Mouse (Mus musculus) forebrain, embryonic 16.5 days (tissue): ENCODE measurements around the gene Fam161b. TPM values are rescaled to one million over a fixed set of nuclear protein-coding genes. Genes with fewer than 3 reads are reported as not detected.
"Not testable (repeated sequence)": the region's sequence is repeated elsewhere in the genome, so short reads cannot be mapped to it uniquely, and the experiment has no call there.

Source experiments
- ATAC-seq: fragments of 200-750 bp; cut with Nextera tagmentation; 2 replicates; pipeline ENCODE4 v1.8.0; 2017; ENCODE audit warnings: mild to moderate bottlenecking, moderate library complexity
- H3K27ac ChIP-seq: fragments of 300-500 bp; sonication (generic); 2 replicates; pipeline ENCODE4 v1.5.1; 2014; ENCODE audit warnings: low read length, control low read depth
- H3K27me3 ChIP-seq: fragments of 300-500 bp; sonication (generic); replicated peaks from 2 replicates; pipeline ENCODE4 v1.6.1; 2014; ENCODE audit warnings: low read length; ENCODE audit not compliant: control insufficient read depth, insufficient read depth
- H3K36me3 ChIP-seq: fragments of 300-500 bp; sonication (generic); 2 replicates; pipeline ENCODE4 v1.6.1; 2014; ENCODE audit not compliant: control insufficient read depth, insufficient read depth
- H3K4me1 ChIP-seq: fragments of 300-500 bp; sonication (generic); replicated peaks from 2 replicates; pipeline ENCODE4 v1.6.1; 2014; ENCODE audit warnings: low read length; ENCODE audit not compliant: control insufficient read depth, insufficient read depth
- H3K4me2 ChIP-seq: fragments of 300-500 bp; sonication (generic); 2 replicates; pipeline ENCODE4 v1.6.1; 2014; ENCODE audit warnings: mild to moderate bottlenecking, low read length, control low read depth
- H3K4me3 ChIP-seq: fragments of 300-500 bp; sonication (generic); replicated peaks from 2 replicates; pipeline ENCODE4 v1.5.1; 2014; ENCODE audit warnings: mild to moderate bottlenecking, low read length, control low read depth
- H3K9ac ChIP-seq: fragments of 300-500 bp; sonication (generic); replicated peaks from 2 replicates; pipeline ENCODE4 v1.6.1; 2014; ENCODE audit warnings: low read depth, low read length, control low read depth
- H3K9me3 ChIP-seq: fragments of 300-500 bp; sonication (generic); 2 replicates; pipeline ENCODE4 v1.6.1; 2016; ENCODE audit warnings: low read length; ENCODE audit not compliant: control insufficient read depth
- WGBS: fragments of 180-500 bp; shearing (Covaris S2); extraction: QIAGEN DNeasy Blood & Tissue Kit; methylation state at CpG from one replicate; pipeline ENCODE4 v1.1.7; 2014; 5-methylcytosine and 5-hydroxymethylcytosine counted together
- polyA plus RNA-seq: library from polyadenylated mRNA; unstranded; fragments of >200 nt; fragmentation: Nextera tagmentation; extraction: Ambion mirVana; gene quantifications from 2 replicates; pipeline ENCODE4 v1.2.1, GENCODE M21; 2015

Fam161b gene
- polyA plus RNA-seq, 1 experiment from 2014 or later, result 15.6 TPM

DNA sequence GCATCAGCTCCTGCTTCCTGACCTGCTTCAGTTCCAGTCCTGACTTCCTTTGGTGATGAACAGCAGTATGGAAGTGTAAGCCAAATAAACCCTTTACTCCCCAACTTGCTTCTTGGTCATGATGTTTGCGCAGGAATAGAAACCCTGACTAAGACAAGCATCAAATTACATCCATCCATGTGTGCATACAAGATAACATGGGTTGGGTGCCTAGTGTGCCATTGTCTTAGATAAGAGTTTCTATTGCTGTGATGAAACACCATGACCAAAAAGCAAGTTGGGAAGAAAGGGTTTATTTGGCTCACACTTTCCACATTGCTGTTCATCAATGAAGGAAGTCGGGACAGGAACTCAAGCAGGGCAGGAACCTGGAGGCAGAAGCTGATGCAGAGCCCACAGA lies 2.9 kb downstream of the Fam161b start:
- H3K27ac ChIP-seq, H3K4me3 ChIP-seq, H3K36me3 ChIP-seq, H3K9me3 ChIP-seq, ATAC-seq, H3K9ac ChIP-seq, H3K4me2 ChIP-seq, H3K27me3 ChIP-seq: not testable (repeated sequence)
- peaks cover 17% of the 10 kb centered on the region for H3K4me1 ChIP-seq
- 87% methylated on average over 2 of the region's 2 CpGs for WGBS

DNA sequence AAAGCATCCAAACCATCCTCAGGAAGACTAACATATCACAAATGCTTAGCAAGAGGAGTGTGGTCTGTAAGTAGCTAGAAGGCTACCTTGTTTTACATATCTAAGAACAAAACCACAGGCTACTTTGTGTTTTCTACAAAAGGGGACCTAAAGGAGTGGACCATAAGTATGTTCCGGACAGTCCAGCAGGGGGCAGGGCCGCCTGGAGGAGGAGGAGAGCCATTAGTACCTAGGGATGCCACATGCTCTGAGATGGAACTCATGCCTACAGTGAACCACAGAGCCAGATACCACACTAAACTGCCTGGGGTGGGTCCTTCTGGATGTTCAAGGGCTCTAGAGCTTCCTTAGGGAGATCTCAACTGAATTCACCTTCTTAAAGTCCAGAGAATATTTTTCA lies 14.4 kb downstream of the Fam161b start:
- ATAC-seq, result no peak
- WGBS, result 36% methylated on average over 2 of the region's 2 CpGs

DNA sequence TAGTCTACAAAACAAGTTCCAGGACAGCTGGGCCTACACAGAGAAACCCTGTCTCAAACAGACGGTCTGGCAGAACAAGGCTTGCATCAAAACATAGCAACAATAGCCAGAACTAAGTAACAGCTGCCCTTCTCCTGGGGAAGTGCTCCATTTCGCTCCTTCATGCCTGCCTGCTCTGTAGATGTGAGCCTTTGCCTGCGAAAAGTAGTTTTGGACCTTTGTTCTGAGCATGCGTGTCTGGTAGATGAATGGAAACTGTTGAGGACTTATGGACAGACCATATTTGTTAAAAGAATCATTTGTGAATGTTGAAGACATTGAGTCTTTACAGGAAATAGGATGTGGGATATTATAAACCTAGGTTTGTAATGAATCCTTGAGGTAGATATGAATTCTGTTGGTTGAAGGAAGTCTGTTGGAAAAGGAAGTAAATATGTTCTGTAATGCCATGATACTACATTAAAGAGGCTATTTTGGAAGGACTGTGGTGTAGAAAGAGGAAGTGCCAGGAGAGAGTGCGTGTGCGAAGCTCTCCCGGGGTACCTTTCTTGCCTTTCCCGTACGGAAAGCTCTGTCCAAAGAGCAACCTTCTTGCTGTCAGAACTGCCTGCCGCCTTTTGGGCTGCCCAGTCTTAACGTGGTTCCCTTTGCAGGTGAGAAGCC lies 24.5 kb downstream of the Fam161b start:
- 91% methylated on average over 11 of the region's 11 CpGs for WGBS
- no peak overlapping the region for H3K4me2 ChIP-seq
- H3K9ac ChIP-seq, result no peak overlapping the region
- H3K9me3 ChIP-seq, result no peaks in the 10 kb centered on the region
- no peak for ATAC-seq
- no peak overlapping the region for H3K4me3 ChIP-seq
- H3K4me1 ChIP-seq, result no peaks in the 10 kb centered on the region
- H3K27me3 ChIP-seq, result no peaks in the 10 kb centered on the region
- peaks cover 36% of the 10 kb centered on the region for H3K36me3 ChIP-seq
- H3K27ac ChIP-seq, result no peak overlapping the region

More for the DNA sequence above, 14.4 kb downstream of the Fam161b start:
- Histone ChIP-seq H3K4me3 (no peak overlapping the region), H3K9ac (no peak overlapping the region), H3K4me2 (no peak overlapping the region), H3K36me3 (peaks cover 29% of the 10 kb centered on the region), H3K4me1 (no peaks in the 10 kb centered on the region), H3K9me3 (no peaks in the 10 kb centered on the region), H3K27me3 (no peaks in the 10 kb centered on the region), H3K27ac (no peak overlapping the region)

DNA sequence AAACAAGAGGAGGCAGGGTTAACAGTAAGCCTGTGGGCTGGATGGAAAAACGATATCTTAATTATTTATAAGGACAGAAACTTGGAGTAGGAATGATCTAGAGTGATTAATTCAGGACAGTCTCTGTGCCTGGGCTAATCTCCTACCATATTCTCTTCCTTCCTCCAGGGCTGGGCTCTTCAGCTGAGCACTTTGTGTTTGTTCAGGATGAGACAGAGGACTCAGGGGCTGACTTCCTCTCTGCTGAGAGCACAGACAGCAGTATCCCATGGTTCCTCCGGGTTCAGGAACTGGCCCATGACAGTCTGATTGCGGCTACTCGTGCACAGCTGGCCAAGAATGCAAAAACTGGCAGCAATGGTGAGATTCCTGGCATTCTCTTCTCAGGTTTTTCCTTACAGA lies 34.5 kb downstream of the Fam161b start:
- Histone ChIP-seq H3K27me3 (no peaks in the 10 kb centered on the region), H3K36me3 (peaks cover 28% of the 10 kb centered on the region), H3K4me3 (no peak overlapping the region), H3K9me3 (no peaks in the 10 kb centered on the region), H3K4me2 (no peak overlapping the region), H3K9ac (no peak overlapping the region), H3K4me1 (no peaks in the 10 kb centered on the region), H3K27ac (no peak overlapping the region)
- no peak for ATAC-seq
- 89% methylated on average over 4 of the region's 4 CpGs for WGBS

DNA sequence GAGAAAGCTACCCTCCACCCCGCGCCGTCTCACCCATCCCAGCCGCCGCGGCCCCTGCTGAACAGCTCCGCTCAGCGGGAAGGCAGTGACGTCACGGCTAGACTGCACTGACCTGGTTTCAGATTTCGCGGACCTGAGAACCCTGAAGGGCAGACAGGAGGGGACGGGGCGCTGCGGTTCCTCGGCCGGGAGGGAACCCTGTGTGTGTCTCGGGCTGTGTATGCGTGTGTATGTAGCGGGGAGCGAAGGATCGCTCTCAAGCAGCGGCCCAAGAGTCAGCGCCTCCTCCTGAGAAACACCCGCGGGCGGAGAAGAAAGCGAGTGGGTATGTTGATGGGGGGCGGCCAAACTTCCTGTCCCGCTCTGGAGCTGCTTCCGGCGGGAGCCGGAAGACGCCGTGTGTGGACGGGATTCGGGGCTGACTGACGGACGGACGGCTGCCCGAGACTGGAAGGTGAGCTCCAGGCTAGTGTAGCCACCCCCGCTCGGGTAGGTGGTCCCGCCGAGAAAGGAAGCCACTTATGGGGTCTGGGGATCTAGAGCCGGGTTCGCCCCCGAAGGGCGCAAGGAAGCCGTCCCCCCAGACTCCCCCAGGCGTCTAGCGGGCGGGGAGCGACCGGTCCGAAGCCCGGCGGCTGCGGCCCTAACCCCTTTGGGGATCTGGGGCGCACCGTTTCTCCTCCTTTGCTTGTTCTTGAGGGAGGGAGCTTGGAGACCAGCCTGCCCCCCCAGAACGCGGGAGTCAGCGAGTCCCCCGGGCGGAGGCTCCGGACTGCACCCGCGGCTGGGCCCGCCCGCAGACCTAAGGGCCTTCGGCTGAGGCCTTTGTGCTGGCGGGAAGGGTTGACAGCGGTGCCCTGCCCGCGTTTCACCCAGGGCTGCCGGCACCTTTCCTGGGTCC lies 44.7 kb downstream of the Fam161b start, which contains the start of gene Zfp410:
Gene Zfp410 (plus strand): TSS at position 132 of the 901 bp plus-strand sequence.
- Histone ChIP-seq H3K4me3 (peak within 1 kb of the TSS; percentile 91), H3K9ac (peak within 1 kb of the TSS; percentile 86), H3K27me3 (no peaks in the 10 kb centered on the region), H3K4me2 (peak within 1 kb of the TSS; percentile 63), H3K27ac (peak within 1 kb of the TSS; percentile 95), H3K4me1 (peaks cover 17% of the 10 kb centered on the region), H3K36me3 (no peaks in the 10 kb centered on the region; the same call in 1 of the 2 replicates), H3K9me3 (no peaks in the 10 kb centered on the region)
- peak; percentile 97 for ATAC-seq
- under 1% methylated on average over 77 of the region's 77 CpGs for WGBS

DNA sequence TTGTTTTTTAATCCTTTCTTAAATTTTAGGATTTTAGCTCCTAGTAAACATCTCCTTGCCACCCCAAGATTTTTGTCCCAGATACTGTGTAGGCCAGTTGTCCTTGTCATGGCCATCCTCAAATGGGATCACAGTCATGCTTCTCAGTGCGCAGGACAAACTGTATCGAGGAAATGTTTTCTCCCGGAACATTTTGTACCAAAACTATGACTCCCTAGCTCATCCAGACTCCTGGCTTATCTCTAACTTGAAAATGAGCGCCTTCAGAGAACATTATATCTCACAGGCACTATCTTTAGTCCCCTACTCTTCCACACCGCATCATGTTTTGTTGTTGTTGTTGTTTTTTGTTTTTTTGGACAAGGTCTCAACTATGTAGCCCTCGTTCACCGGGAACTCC lies 45.6 kb downstream of the Fam161b start:
- no peak overlapping the region for H3K27ac ChIP-seq
- peak overlapping the region; percentile 62 for H3K4me2 ChIP-seq
- H3K4me3 ChIP-seq, result peak overlapping the region; percentile 91
- no peaks in the 10 kb centered on the region; the same call in 1 of the 2 replicates for H3K36me3 ChIP-seq
- H3K4me1 ChIP-seq, result peaks cover 17% of the 10 kb centered on the region
- H3K9ac ChIP-seq, result peak overlapping the region; percentile 86
- 43% methylated on average over 7 of the region's 7 CpGs for WGBS
- no peaks in the 10 kb centered on the region for H3K27me3 ChIP-seq
- ATAC-seq, result no peak
- no peaks in the 10 kb centered on the region for H3K9me3 ChIP-seq

DNA sequence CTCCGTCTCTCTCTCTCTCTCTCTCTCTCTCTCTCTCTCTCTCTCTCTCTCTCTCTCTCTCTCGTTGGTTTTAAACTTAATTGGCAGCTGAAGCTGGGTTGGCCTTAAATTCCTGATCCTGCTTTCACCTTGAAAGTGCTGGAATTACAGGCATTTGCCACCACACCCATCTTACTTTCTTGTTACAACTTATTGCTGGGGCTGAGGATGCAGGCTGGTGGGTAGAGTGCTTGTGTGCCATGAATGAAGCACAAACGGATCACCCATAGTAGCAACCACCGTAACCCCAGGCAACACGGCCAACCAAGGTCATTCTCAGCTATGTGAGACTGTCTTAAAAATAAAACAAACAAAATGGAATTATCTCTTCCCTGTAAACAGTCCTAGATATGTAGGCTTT lies 50.3 kb downstream of the Fam161b start:
- peaks cover 5% of the 10 kb centered on the region for H3K4me1 ChIP-seq
- ATAC-seq, result no peak
- no peak overlapping the region for H3K9ac ChIP-seq
- H3K27me3 ChIP-seq, result no peaks in the 10 kb centered on the region
- H3K9me3 ChIP-seq, result no peaks in the 10 kb centered on the region
- WGBS, result 87% methylated on average over 3 of the region's 5 CpGs
- no peaks in the 10 kb centered on the region; the same call in 1 of the 2 replicates for H3K36me3 ChIP-seq
- no peak overlapping the region for H3K27ac ChIP-seq
- no peak overlapping the region for H3K4me3 ChIP-seq
- no peak overlapping the region for H3K4me2 ChIP-seq

DNA sequence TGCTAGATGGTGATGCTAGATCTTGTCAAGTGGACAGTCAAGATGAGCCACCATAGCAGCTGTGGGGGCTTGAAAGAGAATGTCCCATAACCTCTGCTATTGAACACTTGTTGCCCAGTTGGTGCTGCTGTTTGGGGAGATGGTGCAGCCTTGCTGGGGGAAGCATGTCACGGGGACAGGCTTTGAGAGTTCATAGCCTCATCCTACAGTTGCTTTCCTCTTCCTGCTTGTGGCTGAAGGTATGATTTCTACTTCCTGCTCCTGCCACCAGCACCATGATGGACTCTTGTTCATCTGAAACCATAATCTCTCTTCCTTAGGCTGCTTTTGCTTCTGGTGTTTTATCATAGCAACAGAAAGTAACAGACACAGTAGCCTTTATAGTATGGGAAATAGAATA lies 57.1 kb downstream of the Fam161b start:
- Histone ChIP-seq H3K9ac (no peak overlapping the region), H3K4me2 (no peak overlapping the region), H3K9me3 (no peaks in the 10 kb centered on the region), H3K36me3 (no peaks in the 10 kb centered on the region), H3K27ac (no peak overlapping the region), H3K4me1 (no peaks in the 10 kb centered on the region), H3K27me3 (no peaks in the 10 kb centered on the region), H3K4me3 (no peak overlapping the region)
- 76% methylated on average over 1 of the region's 1 CpGs for WGBS
- no peak for ATAC-seq

DNA sequence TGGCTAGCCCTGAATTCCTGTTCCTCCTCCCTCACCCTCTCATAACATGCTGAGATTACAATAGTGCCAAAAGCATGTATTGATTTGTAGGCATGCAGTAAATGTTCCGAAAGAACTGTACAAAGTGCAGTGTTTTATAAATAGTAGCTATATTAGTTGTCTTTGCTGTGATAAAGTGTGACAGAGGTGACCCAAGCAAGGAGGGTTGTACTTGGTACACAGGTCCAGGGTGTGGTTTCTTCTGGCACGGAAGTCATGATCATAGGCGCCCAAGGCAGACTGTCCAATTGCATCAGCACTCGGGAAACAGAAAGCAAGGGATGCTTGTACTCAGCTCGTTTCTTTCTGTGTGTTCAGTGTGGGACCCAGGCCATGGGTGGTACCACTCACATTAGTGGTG lies 57.5 kb downstream of the Fam161b start:
- no peak for ATAC-seq
- H3K36me3 ChIP-seq, result no peaks in the 10 kb centered on the region
- no peaks in the 10 kb centered on the region for H3K27me3 ChIP-seq
- no peak overlapping the region for H3K9ac ChIP-seq
- no peaks in the 10 kb centered on the region for H3K4me1 ChIP-seq
- H3K4me2 ChIP-seq, result no peak overlapping the region
- WGBS, result 92% methylated on average over 5 of the region's 5 CpGs
- no peak overlapping the region for H3K4me3 ChIP-seq
- H3K27ac ChIP-seq, result no peak overlapping the region
- H3K9me3 ChIP-seq, result no peaks in the 10 kb centered on the region
